Mouse (Mus musculus) midbrain, embryonic 11.5 days (tissue): ENCODE measurements around the gene Brpf3. TPM values are rescaled to one million over a fixed set of nuclear protein-coding genes. Genes with fewer than 3 reads are reported as not detected.

Source experiments
- ATAC-seq: fragments of 200-750 bp; cut with Nextera tagmentation; 2 replicates; pipeline ENCODE4 v1.8.0; 2017; ENCODE audit warnings: moderate TSS enrichment, moderate library complexity; ENCODE audit not compliant: low FRiP score
- DNase-seq: peaks from one replicate; pipeline ENCODE4 v3.0.0; 2015; ENCODE audit warnings: low spot score; ENCODE audit errors: missing footprints
- H3K27ac ChIP-seq: fragments of 300-500 bp; sonication (generic); 2 replicates; pipeline ENCODE4 v1.5.1; 2014; ENCODE audit warnings: low read depth, low read length
- H3K27me3 ChIP-seq: fragments of 300-500 bp; sonication (generic); 2 replicates; pipeline ENCODE4 v1.6.1; 2014; ENCODE audit warnings: mild to moderate bottlenecking, low read length, moderate library complexity, mixed read lengths; ENCODE audit not compliant: control insufficient read depth, insufficient read depth
- H3K36me3 ChIP-seq: fragments of 300-500 bp; sonication (generic); 2 replicates; pipeline ENCODE4 v1.6.1; 2014; ENCODE audit warnings: mild to moderate bottlenecking, low read length, moderate library complexity, mixed read lengths; ENCODE audit not compliant: control insufficient read depth, insufficient read depth
- H3K4me1 ChIP-seq: fragments of 300-500 bp; sonication (generic); 2 replicates; pipeline ENCODE4 v1.6.1; 2014; ENCODE audit warnings: low read length; ENCODE audit not compliant: control insufficient read depth, insufficient read depth
- H3K4me2 ChIP-seq: fragments of 300-500 bp; sonication (generic); 2 replicates; pipeline ENCODE4 v1.6.1; 2014; ENCODE audit warnings: mild to moderate bottlenecking, moderate library complexity
- H3K4me3 ChIP-seq: fragments of 300-500 bp; sonication (generic); 2 replicates; pipeline ENCODE4 v1.5.1; 2014; ENCODE audit warnings: low read depth, low read length
- H3K9ac ChIP-seq: fragments of 300-500 bp; sonication (generic); 2 replicates; pipeline ENCODE4 v1.6.1; 2014; ENCODE audit warnings: low read length
- H3K9me3 ChIP-seq: fragments of 300-500 bp; sonication (generic); 2 replicates; pipeline ENCODE4 v1.6.1; 2016; ENCODE audit warnings: low read length; ENCODE audit not compliant: control insufficient read depth
- WGBS: fragments of 180-500 bp; shearing (Covaris S2); extraction: QIAGEN DNeasy Blood & Tissue Kit; methylation state at CpG from one replicate; pipeline ENCODE4 v1.1.7; 2014; 5-methylcytosine and 5-hydroxymethylcytosine counted together
- polyA plus RNA-seq: library from polyadenylated mRNA; unstranded; fragments of >200 nt; fragmentation: Nextera tagmentation; extraction: Ambion mirVana; gene quantifications from 2 replicates; pipeline ENCODE4 v1.2.1, GENCODE M21; 2014

Brpf3 gene
- polyA plus RNA-seq, 1 experiment from 2014 or later: 9.7 TPM

- no peak overlapping the region for H3K4me2 ChIP-seq
- H3K9ac ChIP-seq: no peak overlapping the region
- no peaks in the 10 kb centered on the region for H3K4me1 ChIP-seq
- DNase-seq (no peak), ATAC-seq (no peak)
- H3K9me3 ChIP-seq: no peaks in the 10 kb centered on the region
- H3K27me3 ChIP-seq: no peaks in the 10 kb centered on the region
- H3K4me3 ChIP-seq: no peak overlapping the region
- no peak overlapping the region for H3K27ac ChIP-seq
- 87% methylated on average over 3 of the region's 3 CpGs for WGBS
- H3K36me3 ChIP-seq: no peaks in the 10 kb centered on the region
Observed at GRCm38 (mm10) chr17:28785036-28785435, 15.9 kb upstream of the Brpf3 start.

DNA sequence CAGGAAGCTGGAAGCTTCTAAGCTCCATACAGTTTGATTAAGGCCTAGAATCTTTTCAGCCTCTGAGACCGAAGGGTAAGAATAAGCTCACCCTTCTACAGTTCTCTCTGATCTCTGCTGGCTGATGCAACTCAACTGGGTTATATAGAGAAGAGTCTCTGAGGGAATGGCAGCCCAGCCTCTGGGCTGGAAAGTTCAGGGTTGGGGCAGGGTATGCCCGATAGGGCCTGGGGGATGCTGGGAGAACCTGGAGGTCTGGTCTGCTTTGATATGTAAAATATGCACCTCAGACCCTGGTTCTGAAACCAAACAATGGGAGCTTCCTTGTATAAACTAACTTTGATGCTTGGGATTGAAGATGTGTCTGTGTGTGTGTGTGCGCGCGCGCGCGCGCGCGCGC, 13.4 kb upstream of the Brpf3 start:
- no peak overlapping the region for H3K9ac ChIP-seq
- H3K9me3 ChIP-seq: no peaks in the 10 kb centered on the region
- H3K4me3 ChIP-seq: no peak overlapping the region
- no peaks in the 10 kb centered on the region for H3K4me1 ChIP-seq
- no peaks in the 10 kb centered on the region for H3K36me3 ChIP-seq
- no peak overlapping the region for H3K27ac ChIP-seq
- H3K27me3 ChIP-seq: no peaks in the 10 kb centered on the region
- ATAC-seq (no peak), DNase-seq (peak; percentile 54)
- 96% methylated on average over 12 of the region's 12 CpGs for WGBS
- no peak overlapping the region for H3K4me2 ChIP-seq

- DNase-seq (no peak), ATAC-seq (no peak)
- Histone ChIP-seq H3K27ac (no peak overlapping the region), H3K9ac (no peak overlapping the region), H3K36me3 (no peaks in the 10 kb centered on the region), H3K4me3 (no peak overlapping the region), H3K4me2 (no peak overlapping the region), H3K4me1 (peaks cover 14% of the 10 kb centered on the region), H3K27me3 (no peaks in the 10 kb centered on the region), H3K9me3 (no peaks in the 10 kb centered on the region; the same call in 1 of the 2 replicates)
- 91% methylated on average over 4 of the region's 4 CpGs for WGBS
Observed at GRCm38 (mm10) chr17:28797031-28797430, 3.9 kb upstream of the Brpf3 start.

DNA sequence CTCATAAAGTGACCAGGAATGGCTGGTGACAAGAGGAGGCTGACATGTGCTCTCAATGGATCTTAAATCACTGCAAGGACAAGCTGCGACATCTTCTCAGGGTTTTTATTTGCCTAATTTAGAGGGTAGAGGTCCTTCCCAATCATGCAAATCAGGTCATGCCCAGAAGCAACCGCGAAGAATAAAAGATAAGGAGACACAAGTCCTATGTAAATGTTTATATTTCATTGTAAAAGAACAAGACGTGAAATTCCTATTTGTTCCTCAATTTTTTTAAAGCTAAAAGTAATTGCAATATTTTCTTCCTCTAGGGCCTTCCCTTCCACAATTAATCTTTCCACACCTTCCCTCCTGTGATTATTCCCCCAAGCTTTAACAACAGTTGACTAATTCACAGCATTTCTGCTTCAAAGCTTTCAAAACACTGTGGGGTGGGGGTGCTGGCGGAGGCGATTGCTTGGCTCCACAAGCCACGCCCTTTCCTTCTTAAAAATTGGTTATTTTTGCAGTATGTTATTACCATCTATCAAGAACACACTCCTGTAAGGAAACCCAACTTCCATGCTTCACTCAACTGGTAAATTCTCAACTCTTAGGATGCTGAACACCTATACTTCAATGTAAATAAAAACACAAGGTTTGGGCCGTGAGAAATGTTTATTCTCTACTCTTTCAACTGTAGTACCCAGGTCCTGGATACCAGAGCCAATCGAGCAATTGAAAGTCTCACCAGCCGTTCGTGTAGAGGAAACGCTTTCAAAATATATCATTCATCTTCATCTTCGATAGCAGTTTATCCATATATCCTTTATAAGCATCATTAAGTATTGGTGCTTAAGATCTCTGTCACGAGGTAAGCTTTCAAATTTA, 1.4 kb upstream of the Brpf3 start:
- Histone ChIP-seq H3K4me2 (peak overlapping the region; percentile 97), H3K9ac (peak overlapping the region; percentile 100), H3K4me3 (peak overlapping the region; percentile 100), H3K4me1 (peaks cover 25% of the 10 kb centered on the region), H3K9me3 (no peaks in the 10 kb centered on the region; the same call in 1 of the 2 replicates), H3K27me3 (no peaks in the 10 kb centered on the region), H3K36me3 (no peaks in the 10 kb centered on the region), H3K27ac (no peak overlapping the region)
- DNase-seq (peak; percentile 92), ATAC-seq (no peak)
- 22% methylated on average over 14 of the region's 14 CpGs for WGBS

- H3K4me1 ChIP-seq: peaks cover 25% of the 10 kb centered on the region
- peak overlapping the region; percentile 100 for H3K9ac ChIP-seq
- H3K4me2 ChIP-seq: peak overlapping the region; percentile 97
- DNase-seq (no peak), ATAC-seq (peak; percentile 52; the same call in 1 of the 2 replicates)
- no peaks in the 10 kb centered on the region for H3K36me3 ChIP-seq
- under 1% methylated on average over 15 of the region's 15 CpGs for WGBS
- no peaks in the 10 kb centered on the region; the same call in 1 of the 2 replicates for H3K9me3 ChIP-seq
- H3K4me3 ChIP-seq: peak overlapping the region; percentile 100
- H3K27ac ChIP-seq: peak overlapping the region; percentile 97
- no peaks in the 10 kb centered on the region for H3K27me3 ChIP-seq
Observed at GRCm38 (mm10) chr17:28800281-28800670, 614 bp upstream of the Brpf3 start.

GRCm38 (mm10) chr17:28801474-28802005, 650 bp downstream of the Brpf3 start:
- no peaks in the 10 kb centered on the region for H3K27me3 ChIP-seq
- H3K4me3 ChIP-seq: peak overlapping the region; percentile 100
- H3K9ac ChIP-seq: peak overlapping the region; percentile 100
- no peaks in the 10 kb centered on the region for H3K9me3 ChIP-seq
- peak; percentile 98 for ATAC-seq
- H3K27ac ChIP-seq: peak overlapping the region; percentile 97
- H3K4me1 ChIP-seq: peaks cover 25% of the 10 kb centered on the region
- DNase-seq: peak; percentile 100
- peak overlapping the region; percentile 97 for H3K4me2 ChIP-seq
- under 1% methylated on average over 35 of the region's 42 CpGs for WGBS
- peaks cover 7% of the 10 kb centered on the region for H3K36me3 ChIP-seq

DNA sequence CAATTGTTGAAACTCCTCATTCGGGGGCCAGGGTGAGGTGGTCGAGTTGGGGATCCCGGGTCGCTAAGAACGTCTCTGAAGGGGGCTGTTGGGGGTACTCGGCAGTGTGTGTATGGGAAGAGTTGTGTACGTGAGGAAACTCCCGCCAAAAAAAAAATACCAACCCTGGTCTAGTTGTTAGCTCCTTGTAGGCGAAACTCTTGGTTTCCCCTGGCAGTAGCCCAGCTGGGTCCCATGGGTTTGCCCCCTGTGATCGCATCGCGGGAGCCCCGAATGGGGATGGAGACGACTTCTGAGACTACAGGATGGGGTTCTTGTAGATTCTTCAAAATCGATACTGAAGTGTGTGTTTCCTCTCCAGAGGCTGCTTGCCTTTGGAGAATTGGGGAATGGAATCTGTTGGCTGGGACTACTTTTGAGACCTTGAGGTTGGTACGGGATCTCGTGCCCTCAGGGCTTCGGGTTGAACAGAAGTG, 1.2 kb downstream of the Brpf3 start:
- peaks cover 12% of the 10 kb centered on the region for H3K36me3 ChIP-seq
- DNase-seq (no peak), ATAC-seq (peak; percentile 23)

GRCm38 (mm10) chr17:28803316-28803715, 2.4 kb downstream of the Brpf3 start:
- ATAC-seq (no peak), DNase-seq (no peak)
- WGBS: 93% methylated on average over 1 of the region's 1 CpGs
- no peak overlapping the region for H3K4me2 ChIP-seq
- no peaks in the 10 kb centered on the region for H3K27me3 ChIP-seq
- no peak overlapping the region for H3K9ac ChIP-seq
- H3K9me3 ChIP-seq: no peaks in the 10 kb centered on the region
- H3K36me3 ChIP-seq: peaks cover 21% of the 10 kb centered on the region
- peaks cover 25% of the 10 kb centered on the region for H3K4me1 ChIP-seq
- H3K27ac ChIP-seq: no peak overlapping the region
- H3K4me3 ChIP-seq: no peak overlapping the region

More for the DNA sequence above, 1.2 kb downstream of the Brpf3 start:
- 1% methylated on average over 18 of the region's 18 CpGs for WGBS
- no peaks in the 10 kb centered on the region for H3K9me3 ChIP-seq
- H3K4me2 ChIP-seq: peak overlapping the region; percentile 63
- H3K27ac ChIP-seq: no peak overlapping the region
- peaks cover 25% of the 10 kb centered on the region for H3K4me1 ChIP-seq
- no peaks in the 10 kb centered on the region for H3K27me3 ChIP-seq
- H3K4me3 ChIP-seq: peak overlapping the region; percentile 100
- peak overlapping the region; percentile 100 for H3K9ac ChIP-seq

- WGBS: 94% methylated on average over 6 of the region's 6 CpGs
- no peaks in the 10 kb centered on the region for H3K27me3 ChIP-seq
- DNase-seq (no peak), ATAC-seq (no peak)
- no peak overlapping the region for H3K9ac ChIP-seq
- no peak overlapping the region for H3K4me2 ChIP-seq
- H3K4me1 ChIP-seq: peaks cover 17% of the 10 kb centered on the region
- H3K27ac ChIP-seq: no peak overlapping the region
- no peaks in the 10 kb centered on the region for H3K9me3 ChIP-seq
- H3K4me3 ChIP-seq: no peak overlapping the region
- H3K36me3 ChIP-seq: peaks cover 29% of the 10 kb centered on the region
Observed at GRCm38 (mm10) chr17:28804973-28805372, 4.1 kb downstream of the Brpf3 start.
